ENCODE assay signal across 16 mouse cellular contexts in the genomic region with DNA sequence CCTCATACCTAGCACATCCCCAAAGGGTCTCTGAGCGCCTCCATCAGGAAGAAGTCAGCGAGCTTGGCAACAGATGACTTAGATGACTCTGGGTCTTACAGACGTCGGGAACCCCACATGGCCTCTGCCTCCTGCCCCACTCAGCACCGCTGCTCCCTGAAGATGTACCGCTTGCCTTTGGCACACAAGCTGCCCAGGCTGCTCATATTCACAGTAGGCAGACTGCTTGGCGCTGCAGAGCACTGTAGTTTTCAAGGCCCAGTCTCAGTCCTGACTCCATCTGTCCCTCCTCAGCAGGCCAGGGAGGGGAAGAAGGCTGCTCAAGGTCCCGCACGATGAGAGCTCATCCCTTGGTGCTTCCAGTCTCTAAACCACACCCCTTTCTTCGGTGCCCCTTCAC. TPM values are rescaled to one million over a fixed set of nuclear protein-coding genes. Genes with fewer than 3 reads are reported as not detected.
DNase-seq lines count a peak whose midpoint lies in the region; ATAC-seq and TF ChIP-seq lines count a peak whose summit lies in the region.
"Had no signal": no experiment of that assay in that cellular context is flagged by ENCODE, and none has a peak within 500 bp of the region (broad histone marks: within the 10 kb centered on the region; RNA-seq: fewer than 3 reads in every experiment).

No protein-coding gene starts in this region.

- H3K9ac ChIP-seq in hindbrain, embryonic 12.5 days = peak overlapping the region; percentile 86; the same call in 1 of the 2 replicates
- no peak overlapping the region for H3K9ac ChIP-seq in hindbrain, postnatal 0 days (replicated peaks; ENCODE audit: low read length)
- H3K9ac ChIP-seq in limb, embryonic 14.5 days (ENCODE audit: low read depth, low read length, severe bottlenecking) = no peak overlapping the region
- H3K9ac ChIP-seq: embryonic facial prominence, embryonic 15.5 days had no signal

- no peak overlapping the region for H3K4me3 ChIP-seq in hindbrain, embryonic 12.5 days
- H3K4me3 ChIP-seq in hindbrain, postnatal 0 days (ENCODE audit: low read length) = no peak overlapping the region
- H3K4me3 ChIP-seq in testis, adult 2 months (ENCODE audit: control insufficient read depth, low read depth, low read length) = no peak overlapping the region
- no peak overlapping the region for H3K4me3 ChIP-seq in limb, embryonic 14.5 days (replicated peaks; ENCODE audit: low read length)
- H3K4me3 ChIP-seq: neural tube, embryonic 12.5 days had no signal

- H3K27ac ChIP-seq in hindbrain, embryonic 12.5 days = no peak overlapping the region
- H3K27ac ChIP-seq in hindbrain, postnatal 0 days = no peak overlapping the region
- H3K27ac ChIP-seq in testis, adult 2 months (ENCODE audit: control insufficient read depth, insufficient read depth, low read depth, low read length) = peak overlapping the region; percentile 21
- H3K27ac ChIP-seq in limb, embryonic 14.5 days (replicated peaks; ENCODE audit: low read depth, low read length) = no peak overlapping the region
- H3K27ac ChIP-seq: embryonic facial prominence, embryonic 15.5 days; kidney, postnatal 0 days; neural tube, embryonic 12.5 days had no signal

- H3K4me1 ChIP-seq in hindbrain, embryonic 12.5 days = peaks cover 36% of the 10 kb centered on the region
- H3K4me1 ChIP-seq in hindbrain, postnatal 0 days (ENCODE audit: insufficient read depth, low read length) = peaks cover 21% of the 10 kb centered on the region
- peaks cover 24% of the 10 kb centered on the region for H3K4me1 ChIP-seq in testis, adult 2 months (ENCODE audit: control insufficient read depth, insufficient read depth, low read length)
- peaks cover 19% of the 10 kb centered on the region for H3K4me1 ChIP-seq in limb, embryonic 14.5 days (ENCODE audit: control insufficient read depth, insufficient read depth, low read length)

- TF ChIP-seq POLR2A in testis, adult 2 months (IDR thresholded peaks at IDR 0.05; ENCODE audit: control insufficient read depth, low read depth, low read length) = no peak
- no peak for TF ChIP-seq POLR2A in limb, embryonic 14.5 days (IDR thresholded peaks at IDR 0.05; ENCODE audit: borderline replicate concordance, extremely low read depth, insufficient read depth, insufficient read length)

- no peaks in the 10 kb centered on the region for H3K9me3 ChIP-seq in hindbrain, embryonic 12.5 days (replicated peaks)
- no peaks in the 10 kb centered on the region for H3K9me3 ChIP-seq in hindbrain, postnatal 0 days (ENCODE audit: low read length)
- H3K9me3 ChIP-seq in limb, embryonic 14.5 days (ENCODE audit: control insufficient read depth, low read length) = no peaks in the 10 kb centered on the region
- H3K9me3 ChIP-seq: embryonic facial prominence, embryonic 15.5 days; neural tube, embryonic 12.5 days had no signal

- no peak for TF ChIP-seq CTCF in hindbrain, postnatal 0 days (IDR thresholded peaks at IDR 0.05; ENCODE audit: low read depth)
- TF ChIP-seq CTCF in testis, adult 2 months (IDR thresholded peaks at IDR 0.05; ENCODE audit: control insufficient read depth, insufficient read depth, insufficient replicate concordance, low read depth, low read length) = no peak

- WGBS in hindbrain, embryonic 12.5 days = 85% methylated on average over 10 of the region's 10 CpGs
- 76% methylated on average over 10 of the region's 10 CpGs for WGBS in hindbrain, postnatal 0 days
- WGBS in limb, embryonic 14.5 days = 89% methylated on average over 10 of the region's 10 CpGs

- H3K27me3 ChIP-seq in hindbrain, embryonic 12.5 days = no peaks in the 10 kb centered on the region
- H3K27me3 ChIP-seq in hindbrain, postnatal 0 days (ENCODE audit: insufficient read depth, low read length) = no peaks in the 10 kb centered on the region
- no peaks in the 10 kb centered on the region for H3K27me3 ChIP-seq in testis, adult 2 months (ENCODE audit: control insufficient read depth, insufficient read depth, low read length)
- H3K27me3 ChIP-seq in limb, embryonic 14.5 days (ENCODE audit: control insufficient read depth, insufficient read depth, low read length) = no peaks in the 10 kb centered on the region
- H3K27me3 ChIP-seq: embryonic facial prominence, embryonic 15.5 days; neural tube, embryonic 12.5 days had no signal

- peak; percentile 71 for DNase-seq in cerebellum, adult 11-12 months
- no peak for DNase-seq in cerebellum, postnatal 4 days (ENCODE audit: low spot score in 2 of 2)
- DNase-seq in hindbrain, postnatal 0 days (ENCODE audit: low spot score) = no peak
- DNase-seq in testis, postnatal 10 days (ENCODE audit: low spot score) = no peak
- DNase-seq in limb, embryonic 14.5 days (ENCODE audit: low spot score) = no peak
- DNase-seq in right cerebral cortex, postnatal 36 days (ENCODE audit: low spot score in 2 of 2) = no peak
- DNase-seq: heart, postnatal 4 days; lung, adult 18-20 months had no signal

- H3K4me2 ChIP-seq in hindbrain, embryonic 12.5 days (replicated peaks) = no peak overlapping the region
- no peak overlapping the region for H3K4me2 ChIP-seq in hindbrain, postnatal 0 days (ENCODE audit: low read depth, low read length)
- H3K4me2 ChIP-seq in limb, embryonic 14.5 days (replicated peaks; ENCODE audit: low read depth, low read length, severe bottlenecking) = 0 out of 2 replicates have a peak overlapping the region, but pooled peaks have one; percentile 13

- peaks cover 47% of the 10 kb centered on the region for H3K36me3 ChIP-seq in hindbrain, embryonic 12.5 days
- peaks cover 8% of the 10 kb centered on the region; the same call in 1 of the 2 replicates for H3K36me3 ChIP-seq in hindbrain, postnatal 0 days (ENCODE audit: insufficient read depth, low read length)
- peaks cover 2% of the 10 kb centered on the region for H3K36me3 ChIP-seq in testis, adult 2 months (ENCODE audit: control insufficient read depth, insufficient read depth, low read length)
- peaks cover 57% of the 10 kb centered on the region for H3K36me3 ChIP-seq in limb, embryonic 14.5 days (ENCODE audit: control insufficient read depth, insufficient read depth, low read length)

- no peak for ATAC-seq in hindbrain, embryonic 12.5 days (ENCODE audit: low FRiP score)
- no peak for ATAC-seq in hindbrain, postnatal 0 days
- no peak for ATAC-seq in limb, embryonic 14.5 days (ENCODE audit: low FRiP score, low read depth)
- ATAC-seq: activated CD4-positive, CD25-positive, alpha-beta regulatory T cell, adult 4 months had no signal

RNA-seq across cellular contexts. Expression of gene Drap1, which starts 2.5 kb away (rescaled TPM):
- polyA plus RNA-seq in hindbrain, embryonic 12.5 days (2016; fragmentation: Nextera tagmentation; extraction: Ambion mirVana) = 276 and 280 TPM in 2 replicates
- total RNA-seq in hindbrain, postnatal 0 days (2014; rRNA removed) = 111 and 123 TPM in 2 replicates
- 331 and 338 TPM in 2 replicates for polyA plus RNA-seq in hindbrain, postnatal 0 days (2015; fragmentation: Nextera tagmentation; extraction: Ambion mirVana)
- 290 and 345 TPM in 2 replicates for polyA plus RNA-seq in testis, adult 2 months (2012; rRNA removed)
- 163 and 236 TPM in 2 replicates for polyA plus RNA-seq in limb, embryonic 14.5 days (2012; rRNA removed)
- polyA plus RNA-seq in limb, embryonic 14.5 days (2014; fragmentation: Nextera tagmentation; extraction: Ambion mirVana) = 219 and 233 TPM in 2 replicates

RNA-seq across cellular contexts. Expression of gene AI837181, which starts 2.7 kb away (rescaled TPM):
- polyA plus RNA-seq in hindbrain, embryonic 12.5 days (2016; fragmentation: Nextera tagmentation; extraction: Ambion mirVana) = 59.0 and 59.6 TPM in 2 replicates
- 85.1 and 100 TPM in 2 replicates for total RNA-seq in hindbrain, postnatal 0 days (2014; rRNA removed)
- 81.8 and 82.8 TPM in 2 replicates for polyA plus RNA-seq in hindbrain, postnatal 0 days (2015; fragmentation: Nextera tagmentation; extraction: Ambion mirVana)
- 82.3 and 88.1 TPM in 2 replicates for polyA plus RNA-seq in testis, adult 2 months (2012; rRNA removed)
- polyA plus RNA-seq in limb, embryonic 14.5 days (2012; rRNA removed) = 97.5 and 132 TPM in 2 replicates
- 57.1 and 61.9 TPM in 2 replicates for polyA plus RNA-seq in limb, embryonic 14.5 days (2014; fragmentation: Nextera tagmentation; extraction: Ambion mirVana)

RNA-seq across cellular contexts. Expression of gene Tsga10ip, which starts 19.9 kb away (rescaled TPM):
- polyA plus RNA-seq in hindbrain, embryonic 12.5 days (2016; fragmentation: Nextera tagmentation; extraction: Ambion mirVana) = 0.86 and 0.98 TPM in 2 replicates
- not detected in 2 replicates for total RNA-seq in hindbrain, postnatal 0 days (2014; rRNA removed)
- polyA plus RNA-seq in hindbrain, postnatal 0 days (2015; fragmentation: Nextera tagmentation; extraction: Ambion mirVana) = not detected in 2 replicates
- polyA plus RNA-seq in testis, adult 2 months (2012; rRNA removed) = 353 and 423 TPM in 2 replicates
- polyA plus RNA-seq in limb, embryonic 14.5 days (2012; rRNA removed) = 0.13 and 0.14 TPM in 2 replicates
- polyA plus RNA-seq in limb, embryonic 14.5 days (2014; fragmentation: Nextera tagmentation; extraction: Ambion mirVana) = 0.18 TPM in 1 of 2 replicates, not detected in the other
- total RNA-seq: left cerebral cortex, adult 8-10 months; megakaryocyte, adult 5-6 weeks had no signal
- polyA plus RNA-seq: activated CD4-positive, CD25-positive, alpha-beta regulatory T cell, adult 4 months had no signal

RNA-seq across cellular contexts. Expression of gene Fosl1, which starts 25.1 kb away (rescaled TPM):
- polyA plus RNA-seq in hindbrain, embryonic 12.5 days (2016; fragmentation: Nextera tagmentation; extraction: Ambion mirVana) = not detected in 2 replicates
- total RNA-seq in hindbrain, postnatal 0 days (2014; rRNA removed) = not detected in 2 replicates
- polyA plus RNA-seq in hindbrain, postnatal 0 days (2015; fragmentation: Nextera tagmentation; extraction: Ambion mirVana) = not detected in 2 replicates
- polyA plus RNA-seq in testis, adult 2 months (2012; rRNA removed) = 3.2 TPM in 2 replicates
- 0.06 and 0.09 TPM in 2 replicates for polyA plus RNA-seq in limb, embryonic 14.5 days (2012; rRNA removed)
- polyA plus RNA-seq in limb, embryonic 14.5 days (2014; fragmentation: Nextera tagmentation; extraction: Ambion mirVana) = not detected in 2 replicates
- total RNA-seq: heart, postnatal 4 days; left cerebral cortex, adult 8-10 months had no signal
- polyA plus RNA-seq: activated CD4-positive, CD25-positive, alpha-beta regulatory T cell, adult 4 months; embryonic facial prominence, embryonic 15.5 days; kidney, postnatal 0 days; neural tube, embryonic 12.5 days had no signal

RNA-seq across cellular contexts. Expression of gene Sart1, which starts 33.8 kb away (rescaled TPM):
- 106 and 111 TPM in 2 replicates for polyA plus RNA-seq in hindbrain, embryonic 12.5 days (2016; fragmentation: Nextera tagmentation; extraction: Ambion mirVana)
- 23.2 and 30.5 TPM in 2 replicates for total RNA-seq in hindbrain, postnatal 0 days (2014; rRNA removed)
- 45.0 and 47.4 TPM in 2 replicates for polyA plus RNA-seq in hindbrain, postnatal 0 days (2015; fragmentation: Nextera tagmentation; extraction: Ambion mirVana)
- 27.4 and 32.8 TPM in 2 replicates for polyA plus RNA-seq in testis, adult 2 months (2012; rRNA removed)
- 49.7 and 66.4 TPM in 2 replicates for polyA plus RNA-seq in limb, embryonic 14.5 days (2012; rRNA removed)
- polyA plus RNA-seq in limb, embryonic 14.5 days (2014; fragmentation: Nextera tagmentation; extraction: Ambion mirVana) = 67.1 and 76.1 TPM in 2 replicates

Comparison
In these comparisons a context has a peak if more than half of its experiments do, and no peak if none do; other contexts are left out.
1. RNA of gene Tsga10ip, which starts 19.9 kb away (polyA plus RNA-seq): 353 to 423 TPM in testis, adult 2 months; 0.86 to 0.98 TPM in hindbrain, embryonic 12.5 days, 0.13 to 0.18 TPM in limb, embryonic 14.5 days and not detected in hindbrain, postnatal 0 days; every median in the first group is over 100 times any median in the second.